Mouse (Mus musculus) heart, adult 11 months (tissue): ENCODE data around the gene Rem2.

ENCODE experiments used
- DNase-seq: peaks from one replicate; pipeline ENCODE4 v3.0.0; 2022

Rem2 gene

GRCm38 (mm10) chr14:54492345-54493131 is 16.6 kb downstream of the Rem2 start:
- no peak for DNase-seq

GRCm38 (mm10) chr14:54493236-54493635 is 17.3 kb downstream of the Rem2 start:
- no peak for DNase-seq

DNA sequence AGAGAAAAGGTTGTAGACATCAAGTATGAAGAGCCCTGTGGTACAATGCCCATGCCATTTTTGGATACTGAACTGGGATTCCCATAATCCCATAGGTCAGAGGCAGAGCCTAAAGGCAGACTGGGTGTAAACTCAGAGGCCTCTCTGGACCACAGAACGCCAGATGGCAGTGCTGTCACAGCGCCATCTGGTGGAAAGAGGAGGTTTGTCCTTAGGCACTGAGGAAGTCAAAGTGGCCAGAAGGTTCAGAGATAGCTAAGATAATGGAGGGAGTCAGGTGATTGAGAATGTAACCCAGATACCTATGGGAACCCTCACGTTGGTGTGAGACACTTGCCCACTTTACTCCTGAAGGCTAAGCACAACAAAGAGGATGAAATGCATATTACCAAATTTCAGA is 18.3 kb downstream of the Rem2 start:
- no peak for DNase-seq

GRCm38 (mm10) chr14:54496706-54497105 is 20.8 kb downstream of the Rem2 start:
- peak; percentile 66 for DNase-seq

GRCm38 (mm10) chr14:54499330-54499729 is 23.4 kb downstream of the Rem2 start:
- DNase-seq, result peak; percentile 50

DNA sequence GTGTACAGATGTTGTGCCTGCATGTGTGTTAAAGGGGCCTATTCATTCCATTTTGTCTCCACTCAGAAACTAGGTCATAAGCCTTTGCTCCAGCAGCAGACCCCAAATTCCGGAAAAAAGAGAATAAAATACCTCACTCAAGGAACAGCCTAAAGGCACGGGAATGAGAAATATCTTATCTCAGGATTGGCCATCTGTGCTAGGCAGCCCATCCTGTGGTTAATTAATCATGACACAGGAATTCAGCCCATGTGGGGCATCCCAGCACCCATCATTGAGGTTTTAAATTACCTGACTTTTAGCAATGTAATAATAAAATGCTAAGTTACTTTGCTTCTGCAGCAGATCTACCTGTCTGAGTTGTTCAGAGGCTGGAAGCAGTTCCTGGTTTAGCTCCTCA is 25.5 kb downstream of the Rem2 start:
- DNase-seq, result peak; percentile 51

DNA sequence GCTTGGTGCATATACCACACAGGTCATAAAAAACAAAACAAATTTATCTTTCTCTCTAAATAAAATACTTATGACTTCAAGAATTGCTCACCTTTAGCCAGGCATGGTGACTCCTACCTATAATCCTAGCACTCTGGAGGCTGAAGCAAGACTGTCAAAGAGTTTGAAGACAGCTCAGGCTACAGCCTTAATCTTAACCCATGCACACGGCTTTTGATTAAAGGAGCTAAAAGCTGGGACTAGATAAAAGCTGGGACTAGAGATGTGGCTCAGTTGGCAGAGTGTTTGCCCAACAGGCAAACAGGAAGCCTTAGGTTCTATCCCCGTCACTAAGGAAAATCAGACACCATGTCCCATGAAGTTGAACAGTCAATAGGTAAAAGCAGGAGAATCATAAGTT is 27.2 kb downstream of the Rem2 start:
- DNase-seq, result peak; percentile 5

DNA sequence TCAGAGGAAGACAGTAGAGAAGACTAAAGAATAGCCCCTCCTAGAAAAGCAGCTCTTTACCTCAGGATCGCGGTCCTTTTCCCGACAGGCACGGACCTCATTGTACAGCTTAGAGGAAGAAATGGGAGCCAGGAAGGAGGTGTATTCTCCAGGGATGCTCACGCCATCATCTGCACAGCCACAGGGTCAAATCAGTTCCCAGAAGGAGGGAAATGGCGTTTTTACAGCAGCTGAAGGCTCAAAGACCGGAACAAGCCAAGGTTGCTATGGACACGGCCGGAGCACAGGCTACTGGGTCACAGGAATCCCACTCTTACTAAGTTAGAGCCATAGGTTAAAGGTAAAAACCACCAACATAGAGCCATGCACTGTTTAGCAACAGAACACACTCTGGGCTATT is 33.9 kb downstream of the Rem2 start:
- peak; percentile 64 for DNase-seq

DNA sequence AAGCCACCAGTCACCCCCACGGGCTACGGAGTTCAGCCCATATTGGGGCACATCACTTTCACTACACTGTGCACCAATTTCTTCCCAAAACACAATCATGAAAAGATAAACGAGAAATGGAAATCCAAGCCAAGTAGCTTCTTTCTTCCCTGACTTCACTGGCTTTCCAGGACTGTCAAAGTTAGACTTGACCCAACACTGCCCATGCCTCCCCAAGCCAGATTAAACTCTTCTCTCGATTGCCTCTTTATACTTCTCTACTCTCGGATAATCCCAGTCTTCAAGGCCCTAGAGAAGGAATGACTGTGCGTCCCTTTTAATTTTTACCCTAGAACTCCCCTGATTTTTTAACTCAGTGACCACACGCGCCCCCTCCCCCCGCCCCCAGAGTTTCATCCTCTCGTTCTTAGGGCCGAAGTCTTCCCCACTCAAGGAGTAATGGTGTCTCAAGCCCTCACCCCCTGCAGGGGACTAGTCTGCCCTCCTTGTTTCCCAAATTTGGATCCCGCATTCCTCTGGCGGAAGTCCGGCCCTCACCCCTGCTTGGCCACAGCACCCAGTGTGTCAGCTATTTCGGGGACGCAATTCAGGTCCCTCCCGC is 40.9 kb downstream of the Rem2 start:
- no peak for DNase-seq

DNA sequence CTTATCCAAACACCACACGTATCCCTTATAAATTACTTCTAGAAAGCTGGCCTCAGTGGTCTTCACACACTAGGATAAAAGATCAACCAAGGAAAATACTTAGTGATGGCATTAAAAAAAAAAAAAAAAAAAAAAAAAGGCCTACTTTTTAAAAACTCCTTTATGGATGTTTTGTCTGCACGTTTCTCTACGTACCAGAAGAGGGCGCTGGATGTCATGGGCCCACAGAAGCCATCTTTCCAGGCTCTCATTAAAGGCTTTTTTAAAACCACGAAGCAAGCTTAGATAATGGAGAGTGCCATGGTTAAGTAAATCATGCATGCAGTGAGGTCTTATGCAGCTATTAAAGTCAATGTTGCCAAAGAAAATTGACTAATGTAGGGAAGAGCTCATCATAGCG is 47.7 kb downstream of the Rem2 start:
- no peak for DNase-seq

- DNase-seq, result peak; percentile 77
These were observed 51.5 kb downstream of the Rem2 start for GRCm38 (mm10) chr14:54527227-54528006.

DNA sequence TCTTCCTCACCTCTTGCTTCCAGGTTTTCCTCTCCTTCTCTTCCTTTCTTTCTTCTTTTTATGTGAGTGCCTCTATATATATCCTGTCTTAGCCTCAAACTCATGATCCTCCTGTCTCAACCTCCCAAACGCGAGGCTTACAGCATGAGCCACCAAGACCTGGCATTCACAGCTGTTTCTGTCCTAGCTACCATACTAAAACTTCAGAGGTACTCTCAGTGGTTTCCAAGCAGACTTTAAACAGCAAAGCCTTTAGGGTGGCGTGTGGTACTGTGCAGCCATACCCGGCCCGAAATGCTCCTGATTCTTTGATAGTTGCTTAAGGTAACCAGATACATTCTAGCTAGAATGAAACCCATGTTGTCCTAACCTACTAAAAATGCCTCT is 52.1 kb downstream of the Rem2 start:
- DNase-seq, result peak; percentile 56

- peak; percentile 94 for DNase-seq
These were observed 52.7 kb downstream of the Rem2 start for GRCm38 (mm10) chr14:54528446-54529111.
